Mouse (Mus musculus): ENCODE measurements around the gene Psmg3.

DNA sequence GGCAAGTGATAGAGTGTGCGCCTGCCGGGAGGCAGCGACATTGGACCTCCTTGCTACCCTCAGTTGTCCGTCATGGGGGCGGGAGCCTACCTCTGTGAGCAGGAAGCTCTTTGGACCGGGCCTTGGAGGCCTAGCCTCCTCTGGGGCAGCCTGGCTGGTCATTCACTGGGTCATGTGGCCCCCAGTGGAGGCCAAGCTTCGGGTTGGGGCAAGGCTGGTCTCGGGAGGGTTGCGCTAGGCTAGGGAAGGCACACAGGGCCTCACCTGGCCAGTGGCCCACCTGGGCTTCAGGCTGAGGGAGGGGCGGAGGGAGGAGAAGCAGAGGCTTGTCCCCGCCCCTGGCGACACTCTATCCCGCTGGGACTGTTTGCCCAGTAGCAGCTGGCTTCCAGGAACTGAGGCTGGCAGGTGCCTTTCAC, 12.7 kb downstream of the Psmg3 start:
- TF ChIP-seq CTCF (IDR thresholded peaks at IDR 0.05; ENCODE audit: insufficient read depth, low read length) (no peak), POLR2A (IDR thresholded peaks at IDR 0.05; ENCODE audit: borderline replicate concordance, extremely low read depth, low read depth, low read length) (peak; percentile 80)

Data from lung, adult 2 months (tissue).